Mouse (Mus musculus) left cerebral cortex, adult 18-20 months (tissue): ENCODE data around the gene Gm13090. TPM values are rescaled to one million over a fixed set of nuclear protein-coding genes. Genes with fewer than 3 reads are reported as not detected.

ENCODE experiments used
- DNase-seq, 2 experiments: peaks; one replicate each; pipeline ENCODE4 v3.0.0; 2021 to 2022; ENCODE audit warnings: low spot score in 2 of 2, mixed read lengths in 1 of 2
- total RNA-seq, 2 experiments: library from RNA; stranded (reverse); gene quantifications; 2 replicates each; pipeline ENCODE4 v1.2.3; 2021

Gene Gm13090
- total RNA-seq, 2 experiments from 2014 or later, result not detected

DNA sequence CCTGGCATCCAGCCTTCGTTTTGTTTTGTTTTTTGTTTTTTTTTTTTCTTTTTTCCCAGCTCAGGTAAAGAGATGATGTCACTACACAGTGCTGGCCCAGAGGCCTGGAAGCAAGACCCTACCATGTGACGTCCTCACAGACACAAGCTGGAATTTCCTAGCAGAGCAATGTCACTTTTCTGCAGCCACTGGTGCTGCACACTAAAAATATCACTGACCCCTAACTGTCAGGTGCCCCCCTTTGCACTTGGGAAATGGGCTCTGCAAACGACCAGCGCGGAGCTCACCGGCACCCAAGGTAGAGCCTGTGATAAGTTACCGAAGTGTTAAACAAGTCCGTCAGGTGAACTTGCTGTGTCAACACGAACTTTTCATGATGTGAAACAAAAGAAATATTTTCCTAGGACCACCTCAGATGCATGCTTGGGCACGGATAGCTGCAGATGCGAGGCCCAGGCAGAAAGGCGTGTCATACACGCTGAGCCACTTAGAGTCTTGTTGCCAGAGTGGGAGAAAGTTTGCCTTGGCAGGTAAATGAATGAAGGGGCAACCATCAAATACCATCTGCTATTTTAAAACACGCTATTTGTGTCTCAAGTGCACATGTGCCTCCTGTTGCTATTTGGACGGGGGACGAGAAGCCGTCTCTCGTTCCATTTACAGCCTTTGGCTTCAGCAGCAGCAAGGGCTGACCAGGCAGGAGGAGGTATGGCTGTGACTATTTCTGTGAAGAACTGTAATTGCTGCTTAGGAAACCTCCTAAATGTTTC is 7.1 kb downstream of the Gm13090 start:
- DNase-seq, result no peak

DNA sequence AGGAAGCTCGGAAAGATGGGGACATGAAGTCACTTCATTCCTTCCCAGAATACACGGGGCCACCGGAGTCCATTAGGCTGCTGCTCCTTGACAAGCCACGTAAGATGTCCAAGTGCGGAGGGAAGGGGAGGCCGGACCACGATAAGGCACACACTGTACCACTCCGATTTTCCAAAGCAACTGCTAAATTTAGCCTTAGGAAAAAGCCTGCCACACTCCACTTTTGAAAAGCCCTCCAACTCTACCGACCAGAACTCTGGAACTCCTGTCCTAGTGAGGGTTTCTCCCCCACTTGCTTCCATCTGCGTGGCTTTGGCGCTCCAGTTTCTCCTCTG is 7.7 kb downstream of the Gm13090 start:
- DNase-seq, result no peak

DNA sequence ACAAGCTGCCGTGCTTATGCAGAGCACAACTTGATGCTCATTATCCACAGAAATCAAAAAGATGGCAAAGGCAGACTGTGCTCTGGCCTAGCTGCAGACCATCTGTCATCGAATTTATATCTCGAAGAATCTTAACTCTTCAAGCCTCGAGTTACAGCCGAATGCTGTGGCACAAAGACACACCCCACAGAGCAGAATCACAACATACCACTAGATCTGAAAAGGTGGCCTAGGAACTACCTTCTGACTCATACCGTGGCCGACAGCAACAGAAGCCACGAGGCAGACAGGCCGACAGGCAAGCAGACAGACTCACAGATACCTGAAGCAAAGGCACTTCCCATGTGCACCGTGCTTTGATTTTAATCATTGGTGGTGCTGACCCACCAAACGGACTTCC is 14.3 kb downstream of the Gm13090 start:
- DNase-seq, result peak in 1 of 2 experiments; percentile 23

DNA sequence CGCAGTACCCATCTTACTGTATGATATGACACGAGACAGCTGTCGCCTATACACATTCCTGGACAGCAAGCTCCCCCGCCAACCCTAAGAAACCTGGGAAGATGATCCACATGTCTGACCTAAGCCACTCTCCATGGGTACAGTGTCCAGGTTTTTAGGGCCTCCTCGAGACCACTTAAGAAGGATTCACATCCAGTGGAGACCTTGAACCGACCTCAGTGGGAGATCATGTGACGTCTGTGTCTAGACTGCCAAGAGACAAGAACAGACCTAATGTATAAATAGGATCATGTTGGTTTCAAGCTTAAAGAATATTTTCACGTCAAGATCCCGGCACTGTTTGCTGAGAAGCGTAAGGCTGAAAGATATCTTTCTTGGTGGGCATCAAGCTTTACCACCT is 14.8 kb downstream of the Gm13090 start:
- DNase-seq, result peak in 1 of 2 experiments; percentile 7

DNA sequence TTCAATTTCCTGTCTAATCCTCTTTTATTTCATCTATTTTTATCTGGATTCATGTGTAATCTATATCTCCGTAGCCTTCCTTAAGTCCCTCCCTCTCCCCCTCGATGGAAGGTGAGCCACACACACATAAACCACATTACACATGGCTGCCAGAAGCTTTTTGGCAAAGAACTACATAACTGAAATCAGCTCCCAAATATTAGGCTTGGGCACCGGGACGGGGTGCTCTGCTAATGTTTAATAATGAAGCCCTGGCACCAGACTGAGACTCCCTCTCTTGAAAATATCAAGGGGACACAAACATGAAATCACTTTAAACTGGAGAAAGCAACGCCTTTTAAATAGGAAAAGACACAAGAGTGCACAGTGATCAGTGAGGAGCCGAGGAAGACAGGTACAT is 16.5 kb downstream of the Gm13090 start:
- DNase-seq, result no peak

DNA sequence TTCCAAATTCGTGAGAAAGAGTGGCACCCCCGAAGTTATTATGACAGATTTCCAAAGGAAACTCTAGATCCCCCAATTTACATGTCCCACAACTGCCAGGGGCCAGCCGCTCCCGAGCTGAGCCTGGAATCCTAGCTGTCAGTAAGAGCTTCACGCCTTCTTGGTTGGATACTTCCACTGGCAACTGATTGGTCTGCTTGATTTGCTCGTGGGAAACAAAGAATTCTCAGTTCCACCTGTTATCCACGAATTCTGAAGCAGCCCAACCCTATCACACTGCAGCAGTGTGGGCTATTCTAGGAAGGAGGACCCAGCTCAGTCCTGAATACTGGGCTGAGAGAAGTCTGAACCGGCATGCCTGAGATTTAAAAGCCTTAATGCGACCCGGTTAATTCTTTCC is 17.1 kb downstream of the Gm13090 start:
- DNase-seq, result no peak

DNA sequence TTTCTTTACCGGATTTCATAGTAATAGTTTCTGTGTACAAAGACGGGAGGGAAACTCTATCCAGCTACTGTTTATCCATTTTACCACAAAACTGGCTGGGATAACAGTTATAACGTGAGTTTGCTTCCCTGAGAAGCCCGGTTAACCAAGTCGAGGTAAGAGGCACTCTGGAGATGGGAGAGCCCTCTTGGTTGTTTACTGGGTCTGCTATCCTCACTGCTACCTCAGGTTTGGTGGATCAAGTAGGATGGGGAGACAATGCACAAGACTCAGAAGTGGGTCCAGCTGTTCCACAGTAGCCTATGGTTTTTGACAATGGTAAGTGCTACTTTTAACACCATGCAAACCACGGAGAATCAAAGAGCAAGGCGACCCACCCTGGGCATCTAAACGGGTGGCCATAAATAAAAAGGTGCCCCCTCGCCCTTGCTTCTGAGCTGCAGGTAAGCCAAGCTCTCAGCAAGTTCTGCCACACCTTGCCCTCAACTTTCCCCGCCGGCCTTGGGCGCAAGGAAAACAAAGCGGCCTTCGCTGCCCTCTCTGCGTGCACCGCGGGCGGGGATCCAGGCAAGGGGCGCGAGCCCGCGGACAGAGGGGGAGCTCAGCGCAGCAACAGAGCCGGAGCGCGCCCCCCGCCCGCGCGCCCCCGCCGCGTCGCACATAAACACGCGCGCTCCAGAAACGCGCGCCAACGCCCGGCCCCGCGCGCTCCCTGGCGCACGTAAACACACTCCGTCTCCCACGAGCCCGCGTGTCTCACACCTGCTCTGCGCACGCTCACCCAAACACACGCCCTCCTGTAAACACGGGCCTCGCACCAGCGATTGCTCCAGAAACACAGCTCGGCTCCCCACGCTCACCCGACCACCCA is 18.0 kb downstream of the Gm13090 start:
- peak; percentile 52 to 68 for DNase-seq

DNA sequence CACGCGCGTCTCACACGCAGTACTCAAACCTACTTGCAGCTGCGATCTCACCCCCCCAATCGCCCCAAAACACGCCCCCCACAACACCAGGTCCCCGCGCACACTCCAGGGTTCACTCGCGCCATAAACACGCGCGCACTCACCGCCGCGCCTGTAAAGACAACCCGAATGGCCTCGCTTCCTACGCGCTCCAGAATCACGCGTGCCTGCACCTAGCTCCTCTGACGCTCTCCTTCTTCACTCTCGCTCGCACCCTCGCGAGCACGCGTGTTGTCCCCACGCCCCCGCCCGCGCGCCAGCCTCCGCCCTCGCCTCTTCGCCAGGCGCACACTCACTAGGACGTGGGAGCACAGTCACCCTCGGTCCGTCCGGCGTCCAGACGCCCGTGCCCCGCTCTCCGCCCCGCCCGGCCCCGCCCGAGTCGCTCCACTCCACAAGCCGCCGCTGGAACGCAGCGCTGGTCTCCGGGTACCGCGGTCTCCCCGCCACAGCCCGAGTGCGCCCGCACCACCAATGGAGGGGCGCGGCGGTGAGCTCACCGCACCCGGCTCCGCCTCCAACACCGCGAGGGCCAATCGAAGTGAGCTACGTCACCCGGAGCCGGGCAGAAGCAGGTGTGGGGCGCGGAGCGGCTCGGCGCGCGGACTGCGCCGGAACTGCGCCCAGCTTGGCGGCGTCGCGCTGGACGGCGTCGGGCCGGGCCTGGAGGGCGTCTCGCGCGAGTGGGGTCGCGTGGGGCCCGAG is 18.8 kb downstream of the Gm13090 start:
- DNase-seq, result peak; percentile 89 to 92

DNA sequence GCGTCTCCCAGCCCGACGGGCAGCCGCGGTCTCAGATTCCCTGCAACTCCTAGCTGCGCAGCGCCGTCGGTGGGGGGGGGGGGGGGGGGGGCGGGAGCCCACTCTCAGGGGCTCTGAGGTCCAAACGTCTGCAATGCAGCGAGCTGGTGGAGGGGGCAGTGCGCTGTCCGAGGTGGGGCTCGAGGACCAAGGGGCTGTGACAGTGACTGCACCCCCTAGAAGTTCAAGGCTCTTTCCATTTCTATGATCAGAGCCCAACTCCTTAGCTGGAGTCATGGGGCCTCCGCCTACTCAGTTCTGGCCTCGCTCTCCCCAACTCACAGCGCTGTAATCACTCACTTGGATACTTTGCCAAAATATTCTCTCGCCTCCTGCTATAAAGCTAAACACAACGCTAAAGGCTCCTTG is 19.5 kb downstream of the Gm13090 start:
- DNase-seq, result peak in 1 of 2 experiments; percentile 8

DNA sequence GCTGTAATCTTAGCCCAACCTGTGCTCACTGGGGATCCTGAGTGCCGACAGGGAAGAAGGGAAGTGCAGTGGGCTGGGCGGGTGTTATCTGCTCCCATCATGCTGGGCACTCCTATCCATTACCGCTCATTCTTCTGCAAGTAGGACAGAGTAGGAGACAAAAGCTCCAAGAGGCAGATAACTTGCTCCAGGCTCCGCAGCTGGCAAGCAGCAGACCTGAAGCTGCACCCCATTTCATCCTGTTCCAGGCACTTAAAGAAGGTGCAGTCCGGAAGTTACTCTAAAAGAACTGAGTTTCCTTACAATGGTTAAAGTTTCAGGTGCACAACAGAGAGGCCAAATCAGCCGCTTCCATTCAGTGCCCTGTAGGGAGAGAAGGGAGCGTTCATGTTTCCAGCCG is 21.9 kb downstream of the Gm13090 start:
- no peak for DNase-seq

DNA sequence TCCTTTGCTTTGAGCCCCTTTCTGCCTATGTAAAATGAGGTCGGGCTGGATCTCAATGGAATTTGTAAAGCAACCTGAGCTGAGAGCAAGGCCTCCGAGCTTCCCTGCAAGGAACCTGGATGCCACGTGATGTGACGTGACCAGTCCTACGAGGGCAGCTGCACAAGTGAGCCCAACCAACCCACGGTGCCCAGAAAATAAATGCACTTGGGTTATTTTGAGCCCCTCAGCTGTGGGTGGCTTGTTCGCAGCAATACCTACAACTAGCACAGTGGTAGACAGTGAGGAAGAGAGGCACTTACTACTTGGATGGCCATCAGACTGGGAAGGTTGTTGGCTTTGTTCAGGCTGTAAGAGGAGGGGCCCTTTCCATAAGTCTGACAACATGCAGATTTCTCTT is 25.2 kb downstream of the Gm13090 start:
- DNase-seq, result no peak

DNA sequence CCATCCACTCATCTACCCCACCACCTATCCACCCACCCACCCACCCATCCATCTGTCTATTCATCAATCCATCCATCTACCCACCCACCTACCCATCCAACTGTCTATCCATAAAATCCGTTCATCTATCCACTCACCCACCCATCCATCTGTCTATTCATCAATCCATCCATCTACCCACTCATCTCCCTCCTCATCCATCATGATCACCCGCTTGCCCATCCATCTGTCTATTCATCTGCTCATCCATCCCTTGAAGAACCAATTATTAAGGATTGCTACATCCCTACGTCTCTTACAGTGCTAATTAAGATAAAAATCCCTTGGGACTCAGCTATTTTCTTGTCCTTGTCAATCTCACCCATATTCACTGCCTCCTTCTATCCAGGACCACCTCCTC is 29.5 kb downstream of the Gm13090 start:
- no peak for DNase-seq

DNA sequence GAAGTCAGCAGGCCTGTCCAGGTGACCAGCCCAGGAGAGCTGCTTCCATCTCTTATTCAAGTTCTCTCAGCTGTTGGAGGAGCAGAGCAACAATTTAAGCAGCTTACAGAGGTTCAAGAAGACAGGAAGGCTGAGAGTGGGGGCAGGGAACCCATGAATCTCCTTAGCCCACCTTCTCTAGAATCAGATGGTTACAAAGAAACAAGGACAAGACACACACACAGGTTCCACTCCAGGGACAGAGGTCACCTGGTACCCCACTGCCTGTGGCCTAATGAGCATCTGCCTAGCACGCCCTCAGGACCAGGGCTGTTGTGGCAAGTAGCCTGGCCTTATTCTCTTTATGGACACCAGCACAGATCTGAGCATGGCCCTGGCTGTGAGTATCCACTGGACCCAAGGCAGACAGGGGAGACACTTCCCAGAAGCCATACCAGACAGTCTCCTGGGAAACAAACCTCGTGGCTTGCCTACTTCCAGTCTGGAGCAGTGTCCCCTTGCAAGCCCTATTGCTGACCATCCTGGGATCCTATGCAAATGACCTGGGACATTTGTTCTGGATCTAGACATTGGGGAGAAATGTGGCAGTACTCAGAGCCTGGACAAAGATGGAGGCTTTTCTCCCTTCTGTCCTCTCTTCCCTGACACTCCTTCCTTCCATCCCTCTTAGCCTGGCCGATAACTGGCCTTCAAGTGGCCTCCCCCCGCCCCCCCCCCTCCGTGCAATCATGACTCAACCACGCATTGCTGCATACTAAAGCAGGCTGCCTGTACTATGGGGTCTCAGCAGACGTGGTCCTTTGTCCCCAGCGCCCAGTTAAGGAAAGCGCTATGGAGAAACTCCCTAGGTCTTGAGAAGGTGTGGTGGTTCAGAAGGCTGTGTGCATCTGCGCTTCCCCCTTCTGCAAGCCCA is 38.5 kb downstream of the Gm13090 start:
- no peak for DNase-seq

DNA sequence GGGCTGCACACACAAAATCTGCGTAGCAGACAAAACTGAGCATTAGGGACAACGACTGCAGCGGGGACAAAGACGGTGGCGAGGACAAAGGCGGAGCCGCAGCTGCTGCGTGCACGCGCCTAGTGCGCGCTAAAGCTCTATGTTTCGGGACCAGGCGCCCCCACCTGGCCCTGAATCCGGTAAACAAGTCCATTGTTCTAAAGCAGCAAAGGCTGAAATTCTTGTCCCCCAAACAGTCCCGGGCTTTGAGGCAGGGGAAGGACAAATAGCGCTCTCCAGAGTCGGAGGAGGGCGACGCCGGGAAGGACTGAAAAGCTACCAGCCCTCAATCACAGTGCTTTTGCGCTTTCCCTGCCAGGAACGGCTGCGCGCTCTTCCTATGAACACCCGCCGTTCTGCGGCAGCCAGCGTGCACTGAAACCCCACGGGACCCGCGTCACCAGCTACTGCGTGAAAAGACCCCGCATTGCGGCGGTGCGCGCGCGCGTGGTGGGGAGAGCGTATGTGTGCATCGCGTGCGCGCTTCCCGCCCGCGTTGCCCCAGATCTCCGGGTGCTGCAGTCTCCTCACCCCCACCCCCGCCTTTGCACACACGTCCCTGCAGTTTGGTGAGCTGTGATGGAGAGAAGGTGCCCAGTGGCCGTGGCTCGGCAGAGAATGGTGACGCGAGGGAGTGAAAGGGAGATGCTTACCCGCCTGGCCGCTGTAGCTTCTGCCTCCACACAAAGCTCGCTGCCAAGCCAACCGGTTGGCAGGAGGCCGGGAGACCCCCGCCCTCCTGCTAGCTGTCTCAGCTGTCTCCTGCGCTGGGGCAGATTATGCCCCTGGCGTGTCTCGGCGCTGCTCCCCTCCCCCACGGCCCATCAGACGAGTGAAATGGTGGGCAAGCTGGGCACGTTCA is 39.5 kb downstream of the Gm13090 start:
- peak; percentile 73 to 88 for DNase-seq

DNA sequence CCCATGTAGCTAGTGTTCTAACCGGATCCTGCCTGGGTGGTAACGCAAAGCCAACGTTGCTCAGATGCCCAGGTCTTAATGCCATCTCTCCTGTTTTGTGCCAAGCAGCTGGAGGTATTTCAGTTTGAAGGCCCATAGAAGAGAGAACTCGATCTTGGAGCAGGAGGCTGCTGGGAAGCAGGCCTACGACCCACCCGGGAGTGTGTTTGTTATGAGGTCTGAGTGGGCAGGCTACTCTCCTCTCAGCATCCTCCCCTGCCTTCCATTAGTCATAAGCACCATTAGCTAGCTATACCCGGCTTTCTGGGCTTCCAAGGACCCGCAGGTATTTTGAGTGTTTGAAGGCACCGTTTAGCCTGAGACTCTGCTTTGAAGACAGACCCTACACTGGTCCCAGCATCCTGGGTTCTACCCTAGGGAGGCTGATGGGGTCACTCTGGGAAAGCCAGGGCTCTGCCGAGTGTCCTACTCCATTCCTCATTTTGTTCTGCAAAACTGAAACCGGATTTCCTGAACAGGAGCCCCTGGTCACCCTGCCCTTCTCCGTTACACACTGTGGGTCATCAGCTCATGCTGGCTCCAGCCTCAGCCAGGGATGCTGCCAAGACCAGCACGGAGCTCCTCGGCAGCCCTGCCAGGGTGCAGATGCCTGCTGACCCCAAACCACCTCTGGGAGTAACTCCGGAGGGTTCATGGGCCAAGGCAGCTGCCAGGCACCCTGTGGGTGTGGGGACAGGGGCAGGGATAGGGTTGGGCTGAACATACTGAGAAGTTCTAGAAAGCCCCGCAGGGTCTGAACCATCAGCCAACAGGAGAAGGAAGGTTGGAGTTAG is 40.6 kb downstream of the Gm13090 start:
- no peak for DNase-seq

DNA sequence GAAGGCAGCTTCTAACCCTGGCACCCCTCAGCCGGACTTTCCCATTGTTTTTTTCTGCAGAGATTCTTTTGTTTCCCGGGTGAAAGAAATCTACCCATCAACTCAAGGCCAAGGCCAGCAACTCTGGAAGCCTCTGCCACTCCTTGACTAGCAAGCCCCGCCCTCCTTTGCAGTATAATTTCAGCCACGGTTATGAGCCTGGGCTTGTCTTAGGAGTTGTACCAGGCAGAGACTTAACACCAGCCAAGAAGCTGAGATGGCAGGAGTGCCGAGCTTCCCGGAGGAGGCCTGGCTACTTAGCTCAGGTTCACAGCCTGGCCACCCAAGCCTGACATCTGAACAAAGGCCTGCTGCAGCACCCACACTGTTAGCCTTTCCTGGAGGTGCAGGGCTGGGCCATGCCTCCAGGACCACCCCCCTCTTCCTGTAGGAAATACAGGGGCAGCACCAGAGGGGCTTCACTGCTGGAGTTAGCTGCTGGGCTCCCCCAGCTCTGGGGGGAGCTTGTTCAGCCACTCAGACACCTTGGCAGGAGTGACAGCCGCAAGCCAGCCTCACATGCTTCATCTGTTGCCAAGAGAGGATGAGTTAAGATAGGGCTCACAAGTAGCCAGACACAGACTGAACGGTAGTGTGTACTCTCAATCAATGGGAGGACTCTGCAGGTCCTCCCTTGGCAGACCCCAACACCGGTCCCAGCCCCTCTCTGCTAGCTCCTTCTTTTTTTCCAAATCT is 41.6 kb downstream of the Gm13090 start:
- DNase-seq, result no peak

DNA sequence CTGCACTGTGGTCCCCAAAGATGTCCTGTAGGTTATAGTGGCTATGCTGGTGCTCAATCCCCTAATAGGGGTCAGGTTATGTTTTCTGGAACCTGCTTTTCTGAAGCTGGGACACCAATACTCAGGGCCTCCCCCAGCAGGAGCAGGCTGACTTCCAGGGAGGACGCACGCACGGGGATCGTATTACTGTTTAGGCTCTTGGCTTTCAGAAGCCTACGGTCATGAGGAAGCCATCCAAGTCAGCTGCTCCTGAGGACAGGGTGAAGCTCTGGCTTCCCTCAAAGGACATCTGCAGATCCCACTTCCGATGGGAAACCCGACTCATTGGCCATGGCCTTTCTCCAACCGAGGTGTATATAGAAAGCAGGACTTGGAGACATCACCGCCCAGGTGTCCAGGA is 43.1 kb downstream of the Gm13090 start:
- DNase-seq, result no peak

DNA sequence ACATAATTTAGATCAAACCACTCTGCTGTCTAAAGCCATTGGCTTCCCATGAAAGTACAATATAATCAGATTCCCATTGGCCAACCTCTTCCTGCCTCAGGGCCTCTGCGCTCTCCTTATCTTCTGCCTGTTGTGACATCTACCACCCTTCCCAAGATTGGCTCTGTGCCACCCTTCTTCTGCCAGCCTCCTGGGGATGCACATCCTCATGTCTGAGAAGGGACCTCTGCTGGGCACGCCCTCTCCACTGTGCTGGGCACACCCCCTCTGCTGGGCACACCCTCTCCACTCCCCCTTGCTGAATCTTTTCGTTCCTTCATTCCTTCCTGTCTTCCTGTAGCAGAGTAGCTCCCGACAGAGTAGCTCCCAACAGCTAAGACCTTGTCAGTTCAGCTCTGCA is 44.4 kb downstream of the Gm13090 start:
- no peak for DNase-seq
